Mouse (Mus musculus): ENCODE results near the gene Klhl41.

The Klhl41 gene

DNA sequence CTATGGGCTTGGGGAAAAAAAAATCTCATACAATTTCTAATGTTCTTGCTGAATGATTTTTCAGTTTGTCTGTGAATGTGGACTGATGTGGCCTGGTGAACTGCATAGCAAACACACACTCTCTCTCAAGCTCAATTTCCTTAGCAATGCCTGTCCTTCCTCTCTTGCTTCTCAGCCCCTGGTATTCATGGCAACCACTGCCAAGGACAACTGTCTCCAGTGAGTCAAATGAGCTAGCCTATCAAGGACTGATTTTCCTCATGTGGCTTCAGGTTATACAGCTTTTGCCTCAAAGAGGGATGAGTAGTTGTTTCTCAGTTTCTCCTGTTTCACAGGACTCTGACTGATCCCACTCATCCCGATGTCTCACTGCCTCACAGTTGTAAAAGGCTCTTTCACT is 49.2 kb downstream of the Klhl41 start:
- CTCF ChIA-PET, result interaction anchor here in 1 of 4 experiments (0.5 kb wide), 1 partner anchor 988 kb away, joined by 3 read pairs; no protein-coding TSS in a partner anchor

DNA sequence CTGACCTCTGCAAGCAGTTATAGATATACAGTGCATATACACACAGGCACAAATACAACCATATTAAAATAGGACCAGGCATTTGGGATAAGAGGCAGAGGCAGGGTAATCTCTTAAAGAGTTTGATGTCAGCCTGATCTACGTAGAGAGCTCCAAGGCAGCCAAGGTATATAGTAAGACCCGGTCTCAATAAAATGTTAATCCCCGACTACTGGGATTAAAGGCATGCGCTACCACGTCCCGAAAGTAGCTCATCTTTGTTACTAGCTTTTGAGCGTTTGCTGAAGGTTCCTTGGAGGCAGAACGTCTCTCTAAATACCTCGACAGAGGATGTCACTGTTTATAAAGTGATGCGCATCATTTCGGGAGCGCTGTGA is 52.3 kb downstream of the Klhl41 start, which contains the start of gene Ppig:
Gene Ppig (plus strand): TSS at position 273 of the 377 bp plus-strand sequence.
- POLR2A ChIA-PET, result interaction anchor here (0.6 to 4.3 kb wide), 30 partner anchors 8 to 175 kb away, joined by 3 to 60 read pairs (median 4); partner anchors contain the start of genes Fastkd1 (in 4 of the 4), Bbs5 (in 2 of the 4), Ccdc173 (in 2 of the 4) and Phospho2 (in 2 of the 4)
- CTCF ChIA-PET, result interaction anchor here (0.7 to 1.1 kb wide), 5 partner anchors 8 to 67 kb away, joined by 3 read pairs; partner anchors contain the start of genes Ccdc173 (in 1 of the 4), Fastkd1 (in 1 of the 4) and Phospho2 (in 1 of the 4)

More for the DNA sequence above, 49.2 kb downstream of the Klhl41 start:
- POLR2A ChIA-PET, result interaction anchor here in 2 of 4 experiments (0.6 to 2.2 kb wide), 3 partner anchors 8 to 1008 kb away, joined by 3 to 7 read pairs (median 6); no protein-coding TSS in a partner anchor

DNA sequence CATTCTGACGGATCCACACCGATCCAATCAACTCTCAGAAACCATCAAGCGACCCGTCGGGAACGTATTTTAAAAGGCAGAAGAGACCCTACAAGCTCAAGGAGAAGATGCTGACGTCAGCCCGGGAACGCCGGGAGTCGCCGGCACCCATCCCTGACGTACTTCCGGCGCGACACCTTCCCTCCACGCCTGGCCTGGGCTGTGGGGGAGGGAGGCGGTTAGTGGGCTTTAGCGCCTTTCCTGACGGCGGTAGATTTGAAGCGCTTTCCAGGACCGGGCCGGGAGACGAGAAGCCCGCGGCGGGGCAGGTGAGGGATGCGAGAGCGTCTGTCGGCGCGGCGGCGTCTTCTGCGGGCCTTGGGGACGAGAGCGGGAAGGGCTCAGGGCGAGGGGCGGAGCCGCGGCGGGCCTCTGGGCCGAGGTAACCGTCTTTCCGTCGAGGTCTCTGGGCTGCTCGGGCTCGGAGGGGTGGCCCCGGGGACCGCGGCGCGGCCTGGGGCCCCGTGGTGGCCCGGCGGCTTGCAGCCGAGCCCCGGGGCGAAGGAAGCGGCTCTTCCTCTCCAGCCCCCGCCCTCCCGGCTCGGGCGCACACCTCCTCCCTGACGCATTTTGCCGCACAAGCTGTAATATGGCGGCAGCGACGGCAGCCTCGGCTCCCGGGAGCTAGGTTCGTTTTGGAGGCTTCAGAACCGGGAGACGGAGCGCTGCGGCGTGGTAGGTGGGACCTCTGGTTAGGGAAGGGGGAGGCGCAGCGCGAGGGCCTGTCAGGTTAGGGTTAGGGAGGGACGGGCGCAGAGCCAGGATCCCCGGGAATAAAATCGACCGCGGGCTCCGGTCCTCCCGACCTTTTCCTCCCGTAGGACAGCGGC is 53.0 kb downstream of the Klhl41 start:
- CTCF ChIA-PET, result interaction anchor here (0.6 to 1.1 kb wide), 7 partner anchors 9 to 115 kb away, joined by 3 to 5 read pairs (median 3); partner anchors contain the start of genes Ccdc173 (in 1 of the 4), Fastkd1 (in 1 of the 4) and Phospho2 (in 1 of the 4)
- POLR2A ChIA-PET, result interaction anchor here (0.6 to 4.3 kb wide), 30 partner anchors 9 to 175 kb away, joined by 3 to 60 read pairs (median 4); partner anchors contain the start of genes Fastkd1 (in 4 of the 4), Bbs5 (in 2 of the 4), Ccdc173 (in 2 of the 4) and Phospho2 (in 2 of the 4)

DNA sequence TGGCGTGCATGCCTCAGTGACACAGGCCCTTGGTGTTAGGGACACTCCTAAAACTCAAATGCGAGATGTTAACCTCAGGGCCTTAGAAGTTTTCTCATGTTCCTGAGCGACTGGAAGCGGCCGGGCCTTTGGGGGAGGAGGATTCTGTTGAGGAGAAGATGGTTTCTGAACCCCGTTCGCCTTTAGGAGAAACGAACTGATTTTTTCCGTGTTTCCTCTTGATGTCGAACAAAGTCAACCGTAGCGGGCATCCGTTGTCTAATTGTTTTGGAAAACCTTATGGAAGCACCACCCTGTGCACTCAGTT is 53.6 kb downstream of the Klhl41 start:
- CTCF ChIA-PET, result interaction anchor here in 1 of 4 experiments (0.7 kb wide), 1 partner anchor 44 kb away, joined by 4 read pairs; no protein-coding TSS in a partner anchor
- POLR2A ChIA-PET, result interaction anchor here in 3 of 4 experiments (1.3 to 4.3 kb wide), 9 partner anchors 9 to 99 kb away, joined by 3 to 60 read pairs (median 6); partner anchors contain the start of genes Fastkd1 (in 2 of the 3), Ccdc173 (in 1 of the 3), Klhl23 (in 1 of the 3) and Phospho2 (in 1 of the 3)

Data from embryonic stem cell, embryonic (primary cell).